13 mouse cellular contexts compared by ENCODE assay signal in the genomic region with DNA sequence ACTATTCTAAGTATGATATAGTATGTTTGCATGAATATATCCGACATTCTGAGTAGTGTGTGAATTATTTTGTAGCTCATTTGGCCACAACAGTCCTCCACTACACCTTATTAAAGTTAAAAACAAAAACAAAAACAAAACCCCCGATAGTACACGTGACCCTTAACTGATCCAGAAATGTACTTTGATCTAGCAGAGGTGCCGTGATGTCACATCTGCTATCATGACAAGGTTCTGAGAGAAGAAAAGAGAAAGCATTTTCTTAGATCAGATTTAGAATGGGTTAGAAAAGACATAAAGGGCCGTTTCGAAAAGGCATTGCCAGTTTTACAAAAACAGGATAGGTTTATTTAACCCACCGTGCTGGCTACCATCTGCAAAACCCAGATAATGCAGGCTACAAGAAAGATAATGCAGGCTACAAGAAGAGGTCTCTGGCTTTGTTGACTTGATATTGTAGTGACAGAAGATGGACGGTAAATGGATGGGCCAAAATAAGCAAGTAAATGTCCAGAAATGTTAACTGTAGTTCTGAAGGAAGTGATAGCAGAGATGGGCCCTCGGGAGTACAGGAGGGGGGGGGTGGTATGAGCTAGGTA.
A peak's percentile ranks its signal among the peaks of the same experiment; 100 is the strongest.
DNase-seq lines count a peak whose midpoint lies in the region; ATAC-seq lines count a peak whose summit lies in the region.
"Had no signal": no experiment of that assay in that cellular context is flagged by ENCODE, and none has a peak within 500 bp of the region (broad histone marks: within the 10 kb centered on the region; RNA-seq: fewer than 3 reads in every experiment).

No protein-coding gene starts in this region.

- ATAC-seq in megakaryocyte-erythroid progenitor cell, adult 5-6 weeks (replicated peaks; ENCODE audit: low FRiP score, low TSS enrichment, poor library complexity, severe bottlenecking) = peak; percentile 69
- ATAC-seq: forebrain, embryonic 14.5 days had no signal

- DNase-seq in CD4-positive helper T cell, adult 2 months (ENCODE audit: low read depth, low spot score) = peak; percentile 68
- peak; percentile 60 for DNase-seq in CD4-positive, CD25-positive, alpha-beta regulatory T cell, adult 2 months (ENCODE audit: low read depth, low spot score)
- peak; percentile 66 for DNase-seq in induced T-regulatory cell, adult 2 months (ENCODE audit: low read depth)
- DNase-seq in kidney, adult 18-20 months = no peak
- no peak for DNase-seq in gastrocnemius, adult 8-10 months (ENCODE audit: low spot score in 2 of 2)
- DNase-seq: adrenal gland, adult 2 months; B cell, adult 2 months; heart, postnatal 10 days; kidney, adult 2 months; kidney, postnatal 36 days; lung, postnatal 10 days had no signal

Comparison
In these comparisons a context has a peak if more than half of its experiments do, and no peak if none do; other contexts are left out.
1. DNase-seq: peak in CD4-positive helper T cell, adult 2 months (single experiment), CD4-positive, CD25-positive, alpha-beta regulatory T cell, adult 2 months (single experiment) and induced T-regulatory cell, adult 2 months (single experiment); none in kidney, adult 18-20 months (single experiment) and gastrocnemius, adult 8-10 months (0 of 2).